Mouse (Mus musculus) midbrain, embryonic 15.5 days (tissue): ENCODE data around the gene Abr. TPM values are rescaled to one million over a fixed set of nuclear protein-coding genes. Genes with fewer than 3 reads are reported as not detected.

Experiments
- ATAC-seq: fragments of 200-750 bp; cut with Nextera tagmentation; replicated peaks from 2 replicates; pipeline ENCODE4 v1.8.0; 2017; ENCODE audit warnings: moderate TSS enrichment
- H3K27ac ChIP-seq: fragments of 300-500 bp; sonication (generic); 2 replicates; pipeline ENCODE4 v1.5.1; 2015; ENCODE audit warnings: mild to moderate bottlenecking, inconsistent platforms
- H3K27me3 ChIP-seq: fragments of 300-500 bp; sonication (generic); replicated peaks from 2 replicates; pipeline ENCODE4 v1.6.1; 2015; ENCODE audit warnings: inconsistent platforms
- H3K36me3 ChIP-seq: fragments of 300-500 bp; sonication (generic); replicated peaks from 2 replicates; pipeline ENCODE4 v1.6.1; 2015; ENCODE audit warnings: inconsistent platforms
- H3K4me1 ChIP-seq: fragments of 300-500 bp; sonication (generic); 2 replicates; pipeline ENCODE4 v1.6.1; 2015; ENCODE audit warnings: inconsistent platforms
- H3K4me2 ChIP-seq: fragments of 300-500 bp; sonication (generic); 2 replicates; pipeline ENCODE4 v1.6.1; 2015; ENCODE audit warnings: inconsistent platforms, mild to moderate bottlenecking, moderate library complexity
- H3K4me3 ChIP-seq: fragments of 300-500 bp; sonication (generic); 2 replicates; pipeline ENCODE4 v1.5.1; 2015; ENCODE audit warnings: mild to moderate bottlenecking, inconsistent platforms
- H3K9ac ChIP-seq: fragments of 300-500 bp; sonication (generic); 2 replicates; pipeline ENCODE4 v1.6.1; 2015; ENCODE audit warnings: mild to moderate bottlenecking, inconsistent platforms
- H3K9me3 ChIP-seq: fragments of 300-500 bp; sonication (generic); 2 replicates; pipeline ENCODE4 v1.6.1; 2016; ENCODE audit warnings: inconsistent platforms
- WGBS: fragments of 180-500 bp; shearing (Covaris S2); methylation state at CpG from one replicate; pipeline ENCODE4 v1.1.7; 2015; ENCODE audit warnings: mixed read lengths; 5-methylcytosine and 5-hydroxymethylcytosine counted together
- polyA plus RNA-seq: library from polyadenylated mRNA; unstranded; fragments of >200 nt; fragmentation: Nextera tagmentation; extraction: Ambion mirVana; gene quantifications from 2 replicates; pipeline ENCODE4 v1.2.1, GENCODE M21; 2015

Abr gene
- polyA plus RNA-seq, 1 experiment from 2014 or later, result 127 TPM

DNA sequence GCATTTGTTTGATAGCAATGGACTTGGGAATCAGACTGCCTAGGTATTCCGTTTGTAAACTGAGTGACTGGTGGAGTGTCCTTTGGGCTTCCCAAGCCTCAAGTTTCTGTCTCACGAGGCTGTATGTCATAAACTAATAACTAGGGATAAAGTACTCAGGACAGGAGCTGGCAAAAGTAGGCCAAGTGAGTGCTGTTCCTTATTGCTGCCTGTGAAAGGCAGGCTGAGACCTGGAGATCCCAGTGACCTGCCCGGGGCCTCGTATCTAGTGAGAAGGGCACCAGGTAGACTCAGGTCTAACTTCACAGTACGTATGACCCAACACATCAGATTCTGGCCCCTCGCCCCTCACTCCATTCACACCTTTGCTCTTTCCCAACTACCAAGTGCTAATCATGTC is 4.0 kb downstream of the Abr start:
- Histone ChIP-seq H3K36me3 (no peaks in the 10 kb centered on the region), H3K27me3 (peaks cover 20% of the 10 kb centered on the region), H3K4me3 (no peak overlapping the region), H3K9ac (no peak overlapping the region), H3K4me2 (no peak overlapping the region), H3K27ac (no peak overlapping the region), H3K4me1 (peaks cover 27% of the 10 kb centered on the region), H3K9me3 (no peaks in the 10 kb centered on the region)
- ATAC-seq, result no peak
- whole genome bisulfite sequencing, result 85% methylated on average over 6 of the region's 6 CpGs

DNA sequence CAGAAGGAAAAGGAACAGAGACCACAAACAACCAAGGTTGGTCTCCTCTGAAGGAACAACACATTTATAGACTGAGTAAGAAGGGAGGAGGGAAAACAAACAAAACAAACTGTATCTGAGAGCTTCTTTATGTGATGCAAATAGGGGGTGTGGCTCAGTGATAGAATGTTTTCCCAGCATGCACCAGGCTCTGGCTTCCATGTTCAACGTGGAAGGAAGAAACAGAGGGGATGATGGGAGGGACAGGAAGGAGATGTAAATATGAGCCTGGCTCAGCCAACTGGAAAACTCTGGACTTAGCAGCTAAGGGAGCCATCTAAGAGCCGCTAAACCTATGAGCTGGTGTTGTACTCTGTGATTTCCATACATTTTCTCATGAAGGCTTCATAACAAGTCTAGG is 7.9 kb downstream of the Abr start:
- H3K9ac ChIP-seq, result no peak overlapping the region
- WGBS, result 52% methylated on average over 2 of the region's 2 CpGs
- no peaks in the 10 kb centered on the region for H3K9me3 ChIP-seq
- no peak overlapping the region for H3K27ac ChIP-seq
- H3K4me1 ChIP-seq, result peaks cover 13% of the 10 kb centered on the region
- no peaks in the 10 kb centered on the region for H3K36me3 ChIP-seq
- no peak for ATAC-seq
- H3K4me2 ChIP-seq, result no peak overlapping the region
- H3K27me3 ChIP-seq, result no peaks in the 10 kb centered on the region
- H3K4me3 ChIP-seq, result no peak overlapping the region

GRCm38 (mm10) chr11:76612638-76613104 is 9.4 kb downstream of the Abr start:
- Histone ChIP-seq H3K4me1 (peaks cover 13% of the 10 kb centered on the region), H3K4me2 (peak overlapping the region; percentile 76), H3K36me3 (no peaks in the 10 kb centered on the region), H3K9me3 (no peaks in the 10 kb centered on the region), H3K27me3 (no peaks in the 10 kb centered on the region), H3K27ac (peak overlapping the region; percentile 84), H3K4me3 (peak overlapping the region; percentile 50), H3K9ac (peak overlapping the region; percentile 57)
- ATAC-seq, result peak; percentile 73
- under 1% methylated on average over 19 of the region's 19 CpGs for WGBS

- no peaks in the 10 kb centered on the region for H3K9me3 ChIP-seq
- H3K4me2 ChIP-seq, result no peak overlapping the region
- peaks cover 20% of the 10 kb centered on the region for H3K4me1 ChIP-seq
- H3K4me3 ChIP-seq, result no peak overlapping the region
- H3K9ac ChIP-seq, result no peak overlapping the region
- no peaks in the 10 kb centered on the region for H3K27me3 ChIP-seq
- no peak overlapping the region for H3K27ac ChIP-seq
- H3K36me3 ChIP-seq, result no peaks in the 10 kb centered on the region
- ATAC-seq, result no peak
Measured at GRCm38 (mm10) chr11:76610948-76611347, 11.2 kb downstream of the Abr start.

- H3K9ac ChIP-seq, result no peak overlapping the region
- peaks cover 7% of the 10 kb centered on the region for H3K4me1 ChIP-seq
- ATAC-seq, result no peak
- H3K27me3 ChIP-seq, result no peaks in the 10 kb centered on the region
- no peak overlapping the region for H3K4me3 ChIP-seq
- H3K4me2 ChIP-seq, result no peak overlapping the region
- no peaks in the 10 kb centered on the region for H3K36me3 ChIP-seq
- H3K27ac ChIP-seq, result peak overlapping the region; percentile 53
- H3K9me3 ChIP-seq, result no peaks in the 10 kb centered on the region
- WGBS, result 15% methylated on average over 9 of the region's 9 CpGs
Measured at GRCm38 (mm10) chr11:76606521-76606920, 15.6 kb downstream of the Abr start.

DNA sequence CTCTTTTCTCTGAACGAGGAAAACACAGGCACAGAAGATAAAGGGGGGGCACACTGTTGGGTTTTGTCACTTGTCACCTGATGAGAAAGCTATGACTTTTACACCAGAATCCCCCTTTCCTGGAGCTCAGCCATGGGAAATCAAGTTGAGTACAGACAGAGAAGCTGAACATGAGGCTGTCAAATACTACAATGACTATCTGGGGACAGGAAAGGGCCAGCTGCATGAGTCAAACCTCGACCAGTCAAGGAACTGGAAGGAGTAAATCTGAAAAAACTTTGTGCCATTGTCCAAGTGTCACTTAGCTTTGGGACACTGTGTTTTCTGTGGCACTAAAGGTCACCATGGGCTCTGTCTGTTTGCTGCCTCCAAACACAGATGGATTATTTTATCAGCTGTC is 22.9 kb downstream of the Abr start:
- Histone ChIP-seq H3K9ac (no peak overlapping the region), H3K4me1 (peaks cover 2% of the 10 kb centered on the region; the same call in 1 of the 2 replicates), H3K27me3 (no peaks in the 10 kb centered on the region), H3K4me2 (no peak overlapping the region), H3K9me3 (no peaks in the 10 kb centered on the region), H3K4me3 (no peak overlapping the region), H3K27ac (no peak overlapping the region), H3K36me3 (no peaks in the 10 kb centered on the region)
- WGBS, result 23% methylated on average over 2 of the region's 2 CpGs
- ATAC-seq, result no peak

DNA sequence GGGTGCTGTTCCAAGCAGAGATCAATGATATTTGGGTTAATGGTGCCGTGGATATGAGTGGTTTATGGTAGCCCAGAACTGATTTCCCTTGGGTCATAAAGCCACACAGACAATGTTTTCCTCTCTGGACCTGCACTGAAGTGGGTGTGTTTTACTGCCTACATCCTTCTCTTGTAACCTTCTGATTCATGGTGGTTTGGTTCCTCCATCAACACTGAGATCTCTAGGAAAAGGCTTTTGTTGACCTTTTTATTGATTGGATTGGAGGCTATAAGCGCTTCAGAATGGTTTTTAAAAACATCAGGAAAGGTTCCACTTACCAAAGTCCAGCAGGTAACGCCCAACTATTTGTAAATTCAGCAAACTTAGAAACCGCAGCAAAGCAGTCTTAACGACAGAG is 23.4 kb downstream of the Abr start:
- Histone ChIP-seq H3K9ac (no peak overlapping the region), H3K4me1 (peaks cover 6% of the 10 kb centered on the region), H3K9me3 (no peaks in the 10 kb centered on the region), H3K27me3 (no peaks in the 10 kb centered on the region), H3K4me3 (no peak overlapping the region), H3K27ac (no peak overlapping the region), H3K4me2 (no peak overlapping the region), H3K36me3 (no peaks in the 10 kb centered on the region)
- 71% methylated on average over 5 of the region's 5 CpGs for WGBS
- ATAC-seq, result no peak

- Histone ChIP-seq H3K4me2 (no peak overlapping the region), H3K9me3 (no peaks in the 10 kb centered on the region), H3K9ac (no peak overlapping the region), H3K4me1 (peaks cover 9% of the 10 kb centered on the region), H3K36me3 (no peaks in the 10 kb centered on the region), H3K27ac (peak overlapping the region; percentile 28; the same call in 1 of the 2 replicates), H3K27me3 (no peaks in the 10 kb centered on the region), H3K4me3 (no peak overlapping the region)
- WGBS, result 55% methylated on average over 4 of the region's 4 CpGs
- no peak for ATAC-seq
Measured at GRCm38 (mm10) chr11:76593620-76594326, 28.3 kb downstream of the Abr start.

DNA sequence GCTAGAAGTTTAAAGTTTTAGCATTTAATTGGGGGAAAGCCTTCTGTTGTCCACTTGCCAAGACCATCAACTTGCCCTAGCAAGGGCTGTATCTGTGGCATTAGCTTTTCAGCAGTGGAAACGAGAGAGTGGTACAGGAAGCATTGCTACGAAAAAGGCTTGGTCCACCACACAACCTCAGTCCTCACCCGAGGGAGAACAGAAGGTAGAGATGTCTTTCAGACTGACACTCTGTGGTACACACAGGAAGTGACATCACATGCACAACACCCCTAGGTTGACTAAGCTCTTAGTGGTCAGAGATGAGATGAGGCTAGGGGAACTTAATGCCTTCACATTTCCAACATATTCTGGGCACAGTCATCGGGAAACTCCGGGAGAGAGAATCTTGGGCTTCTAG is 32.4 kb downstream of the Abr start:
- no peak overlapping the region for H3K9ac ChIP-seq
- H3K9me3 ChIP-seq, result no peaks in the 10 kb centered on the region
- ATAC-seq, result no peak
- no peaks in the 10 kb centered on the region for H3K27me3 ChIP-seq
- H3K4me1 ChIP-seq, result peaks cover 9% of the 10 kb centered on the region
- 91% methylated on average over 5 of the region's 5 CpGs for WGBS
- no peak overlapping the region for H3K4me3 ChIP-seq
- no peak overlapping the region for H3K27ac ChIP-seq
- no peak overlapping the region for H3K4me2 ChIP-seq
- no peaks in the 10 kb centered on the region for H3K36me3 ChIP-seq

DNA sequence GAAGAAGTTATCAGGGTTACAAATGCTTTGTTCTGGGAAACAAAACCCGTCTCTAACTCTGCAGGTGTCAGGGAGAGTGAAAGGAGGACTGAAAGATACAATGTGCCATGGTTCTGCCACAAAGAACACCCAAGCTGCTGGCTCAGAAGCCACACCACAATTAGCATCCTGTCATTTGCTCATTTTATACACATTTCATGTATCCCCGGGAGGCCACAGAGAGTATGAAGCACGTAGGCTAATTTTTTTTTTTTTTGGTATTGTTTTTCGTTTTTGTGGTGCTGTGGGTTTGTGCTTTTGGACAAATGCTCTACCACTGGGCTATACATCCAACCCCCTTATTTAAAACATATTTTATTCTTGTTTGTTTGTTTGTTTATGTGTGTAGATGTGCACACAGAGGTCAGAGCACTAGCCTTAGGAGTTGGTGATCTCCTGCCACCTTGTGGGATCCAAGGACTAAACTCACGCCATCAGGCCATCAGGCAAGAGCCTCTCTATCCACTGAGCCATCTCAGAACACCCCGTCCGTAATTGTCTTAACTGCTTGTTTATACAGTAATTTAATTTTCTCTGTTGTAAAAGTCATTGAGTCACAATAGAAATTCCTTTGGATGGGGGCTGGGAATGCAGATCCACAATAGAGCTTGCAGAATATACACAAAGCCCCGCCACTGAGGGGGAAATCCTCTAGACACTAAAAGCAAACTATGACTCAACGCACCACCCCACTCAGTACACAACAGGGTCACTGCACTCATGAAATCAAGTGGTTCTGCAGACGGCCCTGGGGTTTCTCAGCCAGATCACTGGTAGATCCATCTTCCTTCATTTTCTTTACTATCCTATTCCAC is 33.3 kb downstream of the Abr start:
- Histone ChIP-seq H3K36me3 (no peaks in the 10 kb centered on the region), H3K4me2 (no peak overlapping the region), H3K27ac (no peak overlapping the region), H3K9me3 (no peaks in the 10 kb centered on the region), H3K4me1 (peaks cover 4% of the 10 kb centered on the region), H3K4me3 (no peak overlapping the region), H3K9ac (no peak overlapping the region), H3K27me3 (no peaks in the 10 kb centered on the region)
- WGBS, result 70% methylated on average over 10 of the region's 10 CpGs
- ATAC-seq, result no peak

GRCm38 (mm10) chr11:76588032-76588431 is 34.1 kb downstream of the Abr start:
- Histone ChIP-seq H3K36me3 (no peaks in the 10 kb centered on the region), H3K9me3 (no peaks in the 10 kb centered on the region), H3K4me1 (no peaks in the 10 kb centered on the region), H3K9ac (no peak overlapping the region), H3K4me2 (no peak overlapping the region), H3K27ac (no peak overlapping the region), H3K27me3 (no peaks in the 10 kb centered on the region), H3K4me3 (no peak overlapping the region)
- WGBS, result 82% methylated on average over 2 of the region's 2 CpGs
- ATAC-seq, result no peak

DNA sequence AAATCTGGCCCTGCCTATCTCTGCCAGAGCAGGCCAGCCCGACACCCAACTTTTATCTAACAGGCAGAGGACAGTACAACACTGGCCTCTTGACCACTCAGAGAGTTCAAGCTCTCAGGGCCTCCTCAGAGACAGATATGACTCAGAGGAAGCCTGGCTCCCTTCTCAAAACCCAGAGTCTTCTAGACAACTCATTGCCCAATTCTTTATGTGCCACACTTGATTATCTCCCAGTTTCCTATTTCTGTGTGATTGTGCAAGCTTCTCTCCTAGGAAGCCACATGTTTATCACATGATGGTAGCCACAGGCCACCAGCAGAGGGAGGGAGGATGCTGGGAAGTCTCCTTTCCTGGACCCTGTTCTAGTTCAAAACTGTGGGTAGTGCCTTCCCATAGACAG is 34.8 kb downstream of the Abr start:
- H3K4me2 ChIP-seq, result no peak overlapping the region
- no peak overlapping the region for H3K27ac ChIP-seq
- no peak overlapping the region for H3K4me3 ChIP-seq
- WGBS, result 95% methylated on average over 1 of the region's 1 CpGs
- H3K9ac ChIP-seq, result no peak overlapping the region
- no peak for ATAC-seq
- no peaks in the 10 kb centered on the region for H3K9me3 ChIP-seq
- no peaks in the 10 kb centered on the region for H3K4me1 ChIP-seq
- H3K36me3 ChIP-seq, result no peaks in the 10 kb centered on the region
- H3K27me3 ChIP-seq, result no peaks in the 10 kb centered on the region
